Mouse (Mus musculus) adrenal gland, postnatal 10 days (tissue): Measurements from ENCODE around the gene Rab11fip3. TPM values are rescaled to one million over a fixed set of nuclear protein-coding genes. Genes with fewer than 3 reads are reported as not detected.
A peak's percentile ranks its signal among the peaks of the same experiment; 100 is the strongest.

Experiments used
- DNase-seq: peaks from one replicate; pipeline ENCODE4 v3.0.0; 2021; ENCODE audit warnings: mixed read lengths
- total RNA-seq, 2 experiments: library from RNA; stranded (reverse); gene quantifications; 2 replicates each; pipeline ENCODE4 v1.2.3; 2021

The Rab11fip3 gene
- total RNA-seq, 2 experiments from 2014 or later: 15.3 to 23.8 TPM

- peak; percentile 24 for DNase-seq
Observed at GRCm38 (mm10) chr17:26040711-26041110, 28.6 kb downstream of the Rab11fip3 start.

DNA sequence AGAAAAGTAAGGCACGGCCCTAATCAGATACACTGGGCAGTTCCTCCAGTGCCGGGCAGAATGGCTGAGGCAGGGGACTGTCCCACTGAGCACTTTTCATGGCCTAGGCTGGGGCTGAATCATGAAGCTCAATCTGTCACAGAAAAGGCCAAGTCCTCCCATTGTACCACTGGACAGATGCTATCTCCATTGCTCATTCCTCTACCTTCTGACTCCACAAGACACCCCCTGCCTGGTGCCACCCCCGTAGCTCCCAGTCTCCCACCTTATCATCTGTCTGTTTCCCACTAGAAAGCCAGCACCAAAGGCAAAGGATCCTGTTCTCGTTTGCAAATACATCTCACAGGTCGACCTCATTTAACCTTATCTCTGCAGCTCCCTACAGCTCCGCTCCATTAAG lies 37.3 kb downstream of the Rab11fip3 start:
- DNase-seq: no peak

DNA sequence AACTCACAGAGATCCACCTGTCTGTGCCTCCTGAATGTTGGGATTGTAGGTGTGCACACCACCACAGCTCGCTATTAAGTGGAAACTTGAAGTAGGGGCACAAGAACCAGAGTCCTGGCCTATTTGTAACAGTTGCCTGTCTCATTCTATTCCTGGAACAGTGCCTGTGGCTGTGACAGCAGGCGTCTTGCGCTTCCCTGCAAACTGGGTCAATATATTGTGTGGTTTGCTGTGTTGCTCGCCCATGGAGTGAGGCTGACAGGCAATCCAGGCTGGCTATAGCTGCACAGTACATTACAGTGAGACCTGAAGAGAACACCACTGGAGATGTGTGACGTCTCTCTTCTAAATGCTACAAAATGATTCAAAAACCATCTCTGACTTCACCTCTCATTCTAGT lies 37.8 kb downstream of the Rab11fip3 start:
- no peak for DNase-seq

DNA sequence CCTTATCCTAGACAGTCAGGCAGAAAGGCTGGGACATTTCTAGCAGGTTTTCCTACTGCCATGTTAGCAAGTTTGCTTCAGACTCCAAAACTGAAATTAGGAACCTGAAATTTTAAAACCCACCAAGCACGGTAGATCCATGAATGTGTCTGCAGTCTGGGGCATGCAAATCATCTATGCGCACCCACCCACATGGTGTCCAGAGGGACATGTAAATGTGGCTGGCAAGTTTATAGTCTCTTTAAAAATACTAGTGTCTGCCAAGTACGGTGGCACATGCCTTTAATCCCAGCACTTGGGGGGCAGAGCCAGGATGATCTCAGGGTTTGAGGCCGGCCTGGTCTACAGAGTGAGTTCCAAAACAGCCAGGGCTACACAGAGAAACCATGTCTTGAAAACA lies 41.1 kb downstream of the Rab11fip3 start:
- no peak for DNase-seq

- no peak for DNase-seq
Observed at GRCm38 (mm10) chr17:26024674-26025073, 44.7 kb downstream of the Rab11fip3 start.

DNA sequence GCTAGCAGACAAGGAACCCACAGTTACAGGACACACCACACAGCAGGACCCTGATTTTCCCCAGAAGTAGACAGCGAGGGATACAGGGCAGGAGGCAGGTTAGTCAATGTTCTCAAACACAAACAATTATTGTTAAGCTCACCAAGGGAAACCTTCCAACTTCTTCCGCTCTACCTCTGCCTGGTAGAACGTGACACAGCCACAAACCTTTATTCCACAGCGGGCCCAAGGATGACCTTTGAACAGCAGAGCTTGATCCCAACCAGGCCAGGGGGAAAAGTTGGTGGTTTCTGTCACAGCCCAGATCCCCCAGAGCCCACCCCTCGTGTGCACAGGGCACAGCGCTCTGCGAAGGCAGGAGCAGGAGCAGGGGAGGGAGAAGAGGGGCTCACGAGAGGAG lies 45.4 kb downstream of the Rab11fip3 start:
- no peak for DNase-seq

DNA sequence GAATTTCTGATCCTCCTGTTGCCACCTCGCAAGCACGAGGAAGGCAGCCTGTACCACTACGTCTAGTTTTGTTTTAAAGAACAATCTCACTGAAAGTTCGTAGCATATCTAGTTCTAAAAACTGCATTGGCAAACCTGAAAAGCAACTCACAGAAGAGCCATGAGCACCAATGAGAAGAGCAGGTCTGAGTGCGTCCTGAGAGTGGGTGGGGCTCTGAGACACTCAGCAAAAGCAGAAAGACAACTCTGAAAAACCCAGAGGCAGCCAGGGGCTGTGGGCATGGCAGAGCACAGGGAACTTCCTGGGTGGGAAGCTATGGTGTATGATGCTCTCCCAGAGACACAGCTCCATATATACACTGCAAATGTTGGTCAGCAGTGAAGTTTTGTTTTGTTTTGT lies 46.2 kb downstream of the Rab11fip3 start:
- DNase-seq: no peak

- DNase-seq: no peak
Observed at GRCm38 (mm10) chr17:26021728-26022341, 47.5 kb downstream of the Rab11fip3 start.

DNA sequence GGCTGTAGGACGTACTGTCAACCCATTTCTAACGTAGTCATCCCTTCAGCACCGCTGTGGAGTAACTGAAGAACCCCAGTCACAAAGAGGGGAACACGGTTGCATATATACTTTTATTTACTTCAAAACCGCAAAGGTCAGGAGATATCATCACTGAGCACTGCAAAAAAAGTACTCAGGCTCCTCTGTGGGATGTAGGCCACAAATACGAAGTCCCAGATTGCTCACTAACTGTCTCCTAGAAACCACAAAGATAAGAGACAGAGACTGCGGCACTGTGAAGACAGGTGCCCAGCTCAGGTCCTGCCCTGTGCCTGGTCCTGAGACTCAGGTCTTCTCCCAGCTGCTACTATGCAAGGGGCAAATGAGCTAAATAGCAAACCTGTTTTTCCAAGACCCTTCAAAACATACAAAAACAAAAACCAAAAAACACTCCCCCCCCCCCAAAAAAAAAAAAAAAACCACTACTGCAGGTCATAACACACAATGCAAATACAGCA lies 48.5 kb downstream of the Rab11fip3 start:
- DNase-seq: no peak

GRCm38 (mm10) chr17:26018388-26018787 lies 51.0 kb downstream of the Rab11fip3 start:
- no peak for DNase-seq

- DNase-seq: no peak
Observed at GRCm38 (mm10) chr17:26017949-26018348, 51.4 kb downstream of the Rab11fip3 start.

DNA sequence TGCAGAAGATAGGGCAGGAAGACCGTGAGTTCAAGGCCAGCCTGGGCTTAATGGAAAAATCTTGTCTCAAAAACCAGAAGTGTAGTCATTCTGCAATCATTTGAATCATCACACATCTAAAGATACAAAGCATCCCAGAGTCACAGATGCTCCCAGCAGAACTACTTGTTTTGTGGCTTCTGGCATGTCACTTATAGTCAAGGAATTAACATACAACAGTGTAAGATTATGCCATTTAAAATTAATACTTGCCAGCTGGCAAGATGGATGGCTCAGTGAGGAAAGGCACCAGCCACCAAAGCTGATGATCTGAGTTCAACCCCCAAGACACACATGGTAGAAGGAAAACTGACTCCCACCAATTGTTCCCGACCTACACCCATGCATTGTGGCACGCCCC lies 52.3 kb downstream of the Rab11fip3 start:
- no peak for DNase-seq

DNA sequence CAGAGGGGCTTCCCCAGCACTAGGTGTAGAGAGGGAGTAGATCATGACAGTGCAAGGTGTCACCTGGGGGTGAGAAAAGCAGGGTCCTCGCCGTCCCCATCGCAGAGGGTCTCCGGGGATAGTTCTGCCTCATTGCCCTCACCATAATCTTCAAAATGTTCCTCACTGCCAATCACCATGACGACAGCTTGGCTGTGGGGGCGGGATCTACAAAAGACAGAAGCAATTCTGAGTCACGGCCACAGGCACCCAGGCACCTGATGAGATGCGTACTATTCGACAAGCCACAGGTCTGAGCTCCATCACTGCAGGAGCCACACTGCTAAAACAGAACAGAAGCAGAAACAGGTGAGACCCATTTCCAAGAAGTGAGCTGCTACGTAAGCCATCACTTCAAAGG lies 55.6 kb downstream of the Rab11fip3 start:
- DNase-seq: no peak

DNA sequence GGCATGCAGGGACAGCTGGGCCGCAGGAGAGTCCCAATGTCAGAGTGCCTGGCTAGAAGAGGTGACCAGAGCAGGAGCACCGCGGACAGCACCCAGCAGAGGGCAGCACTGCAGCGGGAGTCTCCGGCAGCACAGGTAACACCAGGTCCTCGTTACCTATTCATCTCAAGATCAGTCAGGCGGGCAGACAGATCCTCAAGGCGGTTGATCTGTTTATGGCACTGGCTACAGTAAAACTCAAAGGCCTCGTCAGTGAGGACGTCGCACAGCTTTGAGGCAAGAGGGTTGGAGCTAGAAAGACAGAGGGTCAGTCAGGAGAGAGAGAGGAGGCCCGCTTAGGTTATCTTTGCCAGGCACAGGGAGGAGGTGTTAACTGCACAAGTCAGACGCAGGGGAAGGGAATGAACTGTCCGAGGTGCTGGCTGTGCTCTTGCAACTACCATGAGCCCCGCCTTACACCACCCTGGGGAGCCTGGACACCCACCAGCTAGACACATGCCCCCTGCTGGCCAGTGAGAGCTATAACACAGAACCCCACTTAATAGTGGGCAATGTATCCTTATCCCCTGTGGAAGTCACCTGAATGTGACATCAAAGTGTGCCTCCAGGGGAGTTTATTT lies 57.4 kb downstream of the Rab11fip3 start:
- peak; percentile 81 for DNase-seq

GRCm38 (mm10) chr17:26009540-26009939 lies 59.8 kb downstream of the Rab11fip3 start:
- DNase-seq: peak; percentile 85

GRCm38 (mm10) chr17:26008787-26009186 lies 60.6 kb downstream of the Rab11fip3 start:
- no peak for DNase-seq

GRCm38 (mm10) chr17:26008331-26008730 lies 61.0 kb downstream of the Rab11fip3 start:
- DNase-seq: no peak

- no peak for DNase-seq
Observed at GRCm38 (mm10) chr17:26007646-26008045, 61.7 kb downstream of the Rab11fip3 start.

- no peak for DNase-seq
Observed at GRCm38 (mm10) chr17:26005731-26006450, 63.5 kb downstream of the Rab11fip3 start.

- DNase-seq: no peak
Observed at GRCm38 (mm10) chr17:26004711-26005110, 64.6 kb downstream of the Rab11fip3 start.

DNA sequence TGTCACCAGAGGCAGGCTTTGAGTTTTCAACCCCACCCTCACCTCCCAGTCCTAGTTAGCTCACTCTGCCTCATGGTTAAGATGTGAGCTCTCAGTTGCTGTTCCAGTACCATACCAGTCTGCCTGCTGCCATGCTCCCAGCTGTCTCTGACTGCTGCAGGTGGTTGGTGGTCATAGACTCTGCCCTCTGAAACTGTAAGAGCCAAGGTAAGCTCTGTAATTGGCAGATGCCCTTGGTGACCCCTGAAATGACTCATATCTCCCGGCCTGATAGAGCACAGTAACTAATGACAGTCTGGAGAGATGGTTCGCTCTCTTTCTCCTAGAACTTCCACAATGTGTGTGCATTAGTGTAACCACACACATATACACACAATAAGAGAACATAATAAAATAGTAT lies 65.5 kb downstream of the Rab11fip3 start:
- DNase-seq: no peak

DNA sequence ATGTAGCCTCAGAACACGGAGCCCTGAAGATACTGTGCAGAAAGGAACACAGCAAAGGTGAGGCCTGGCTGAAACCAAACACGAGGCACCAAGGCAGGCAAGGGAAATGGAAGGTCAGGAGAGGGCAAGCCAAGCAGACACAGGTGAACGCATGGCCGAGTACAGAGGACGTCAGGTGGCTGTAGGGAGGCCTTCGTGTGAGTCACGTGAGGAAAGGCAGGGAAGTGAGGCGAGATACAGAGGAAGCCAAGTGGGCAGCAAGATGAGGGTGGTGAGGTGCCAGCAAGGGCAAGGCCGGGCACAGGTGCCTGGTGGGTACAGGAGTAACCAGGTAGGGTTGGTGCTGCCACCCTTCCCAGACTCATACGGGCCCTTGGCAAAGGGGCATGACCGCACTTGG lies 70.9 kb downstream of the Rab11fip3 start:
- no peak for DNase-seq

- no peak for DNase-seq
Observed at GRCm38 (mm10) chr17:25993489-25993888, 75.9 kb downstream of the Rab11fip3 start.
